Mouse (Mus musculus): ENCODE measurements around the gene Cdkn2d.
A peak's percentile ranks its signal among the peaks of the same experiment; 100 is the strongest.
"Not testable (repeated sequence)": the region's sequence is repeated elsewhere in the genome, so short reads cannot be mapped to it uniquely, and the experiment has no call there.

Gene Cdkn2d

DNA sequence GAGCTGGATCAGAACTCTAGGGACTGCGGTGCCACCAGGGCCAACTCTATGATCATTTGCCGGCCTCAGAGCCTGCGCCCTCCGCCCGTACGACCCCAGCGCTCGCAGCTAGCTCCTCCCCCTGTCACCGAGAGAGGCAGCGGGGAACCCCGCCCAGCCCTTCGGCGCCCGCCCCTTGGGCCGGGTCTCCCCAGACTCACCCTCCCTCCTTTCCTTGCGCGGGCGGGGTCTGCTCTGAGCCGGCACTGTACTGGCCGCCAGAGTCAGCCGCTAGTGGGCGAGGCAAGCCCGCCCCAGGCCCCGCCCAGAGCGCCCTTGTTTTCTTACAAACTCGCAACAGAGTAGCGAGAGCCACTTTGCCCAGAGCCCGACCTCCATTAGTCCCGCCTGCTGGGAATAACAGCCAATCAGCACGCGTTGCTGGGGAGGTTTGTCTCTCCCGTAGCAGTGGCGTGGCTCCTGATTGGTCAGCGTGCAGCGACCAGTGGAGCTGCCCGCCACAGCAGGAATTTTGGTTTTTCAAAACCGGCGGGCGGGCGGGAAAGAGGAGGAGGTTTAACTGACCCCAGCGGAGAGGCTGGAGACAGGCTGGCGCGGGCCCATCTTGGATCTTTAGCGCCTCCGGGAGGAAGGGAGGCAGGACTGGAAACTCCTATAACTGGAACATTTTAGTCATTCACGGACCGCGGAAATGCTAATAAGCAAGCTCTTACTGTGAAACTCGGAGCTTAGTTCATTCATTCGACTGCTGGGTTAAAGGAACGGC is at the start of gene Cdkn2d:
TSS of gene Cdkn2d (minus strand) at position 386 of the 766 bp plus-strand sequence.
- DNase-seq (ENCODE audit: low read depth, low spot score): peak; percentile 100

GRCm38 (mm10) chr9:21340411-21340810 is 49.2 kb upstream of the Cdkn2d start:
- DNase-seq (ENCODE audit: low read depth, low spot score): no peak

DNA sequence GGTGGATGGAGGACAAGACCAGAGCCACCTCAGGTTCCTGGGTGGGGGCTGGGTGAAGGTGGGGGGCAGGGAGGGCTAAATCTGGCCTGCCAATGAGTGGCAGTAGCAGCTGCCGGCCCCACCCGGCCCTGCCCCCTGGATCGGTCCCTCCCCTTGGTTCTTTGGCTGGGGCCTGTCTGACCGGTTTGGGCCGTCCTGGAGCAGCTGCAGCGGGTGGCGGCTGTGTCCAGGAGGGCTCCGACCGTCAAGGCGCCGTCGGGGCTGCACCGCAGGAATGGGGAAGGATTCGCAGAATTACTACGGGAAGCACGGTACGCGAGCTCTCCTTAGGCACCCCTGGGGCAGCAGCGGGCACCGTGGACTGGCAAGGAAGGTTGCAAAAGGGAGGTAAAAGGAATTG is 46.4 kb upstream of the Cdkn2d start:
- no peak for DNase-seq (ENCODE audit: low read depth, low spot score)

DNA sequence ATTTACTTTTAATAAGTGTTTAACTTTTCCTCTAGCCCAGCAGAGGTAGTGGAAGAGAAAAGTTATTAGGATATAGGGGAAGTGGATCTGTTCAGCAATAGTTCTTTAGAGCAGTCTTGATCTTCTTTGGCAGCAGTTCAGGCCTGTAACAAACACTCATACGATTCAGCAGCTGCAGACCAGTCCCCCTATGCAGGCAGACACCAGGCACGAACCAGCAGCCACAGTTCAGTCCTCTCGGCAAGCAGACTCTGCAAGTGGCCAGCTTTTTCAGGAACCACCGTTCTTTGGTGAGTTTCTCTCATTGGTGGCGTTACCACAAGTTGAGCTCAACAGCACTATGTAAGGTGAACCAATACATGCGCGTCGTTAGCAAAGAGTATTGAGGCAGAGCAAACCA is 45.3 kb upstream of the Cdkn2d start:
- no peak for DNase-seq (ENCODE audit: low read depth, low spot score)

DNA sequence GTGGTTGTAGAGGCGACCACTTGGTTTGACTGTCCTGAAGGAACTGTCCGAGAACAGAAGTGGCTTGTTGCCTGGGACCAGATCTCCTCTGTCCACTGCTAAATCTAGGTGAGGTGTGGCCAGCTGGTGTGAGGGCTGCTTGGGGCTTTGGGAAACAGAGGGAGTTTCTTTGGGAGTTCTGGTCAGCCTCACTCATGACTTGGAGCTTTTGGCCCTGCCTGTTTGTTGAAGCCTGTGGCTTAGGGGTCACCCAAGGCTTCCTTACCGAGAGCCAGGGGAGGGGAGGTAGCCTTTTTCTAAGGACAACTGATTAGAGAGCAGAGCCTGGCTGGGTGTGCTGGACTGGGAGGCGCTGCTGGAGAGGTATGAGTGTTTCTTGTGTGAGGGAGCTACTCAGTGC is 44.2 kb upstream of the Cdkn2d start:
- DNase-seq (ENCODE audit: low read depth, low spot score): no peak

- DNase-seq (ENCODE audit: low read depth, low spot score): no peak
Observed at GRCm38 (mm10) chr9:21334747-21335146, 43.5 kb upstream of the Cdkn2d start.

DNA sequence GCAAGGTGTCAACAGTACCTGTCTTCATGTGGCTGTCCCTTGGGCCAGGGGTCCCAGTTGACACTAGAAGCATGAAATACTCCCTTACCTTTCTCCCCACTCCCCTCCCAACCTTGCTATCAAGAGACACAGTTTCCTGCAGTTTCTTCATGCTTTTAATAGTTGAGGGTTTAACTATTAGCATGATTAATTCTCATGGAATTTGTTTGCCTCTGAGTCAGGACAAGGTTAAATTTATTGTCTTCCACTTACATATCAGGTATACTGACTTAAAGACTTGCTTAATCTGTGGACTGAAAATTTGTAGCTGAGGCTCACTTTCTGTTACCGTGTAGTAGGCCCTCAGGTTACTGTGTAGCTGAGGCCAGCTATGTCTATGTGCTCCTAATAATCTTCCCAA is 42.3 kb upstream of the Cdkn2d start:
- no peak for DNase-seq (ENCODE audit: low read depth, low spot score)

- DNase-seq (ENCODE audit: low read depth, low spot score): no peak
Observed at GRCm38 (mm10) chr9:21332161-21333061, 41.2 kb upstream of the Cdkn2d start.

DNA sequence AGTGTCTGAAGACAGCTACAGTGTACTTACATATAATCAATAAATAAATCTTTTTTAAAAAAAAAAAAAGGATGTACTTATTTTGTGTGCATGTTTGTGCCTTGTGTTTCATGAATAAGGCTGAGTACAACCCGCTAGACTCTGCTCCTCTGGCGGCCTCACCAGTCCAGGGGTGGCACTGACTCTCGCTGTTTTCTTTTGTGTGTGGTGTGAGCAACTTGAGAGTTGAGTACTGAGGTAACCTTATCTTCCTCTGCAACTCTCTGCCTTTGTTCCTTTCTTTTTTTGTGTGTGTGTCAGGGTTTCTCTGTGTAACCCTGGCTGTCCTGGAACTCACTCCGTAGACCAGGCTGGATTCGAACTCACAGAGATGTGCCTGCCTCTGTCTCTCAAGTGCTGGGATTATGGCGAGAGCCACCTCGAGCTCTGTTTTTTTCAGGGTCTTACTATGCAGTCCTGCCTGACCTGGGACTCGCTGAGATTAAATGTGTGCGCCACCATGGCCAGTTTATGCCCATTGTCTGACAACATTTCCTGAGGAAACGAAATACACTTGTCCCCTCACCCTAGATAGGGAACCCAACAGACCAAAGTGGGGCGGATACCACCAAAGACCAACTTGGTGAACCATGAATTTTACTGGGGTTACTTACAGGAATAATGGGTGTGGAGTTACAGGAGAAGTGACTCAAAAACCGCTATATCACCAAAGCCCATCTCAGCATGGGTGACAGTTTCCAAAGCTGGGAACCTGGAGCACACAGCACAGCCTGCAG is 40.3 kb upstream of the Cdkn2d start:
- no peak for DNase-seq (ENCODE audit: low read depth, low spot score)

GRCm38 (mm10) chr9:21329699-21330289 is 38.6 kb upstream of the Cdkn2d start:
- DNase-seq (ENCODE audit: low read depth, low spot score): no peak

DNA sequence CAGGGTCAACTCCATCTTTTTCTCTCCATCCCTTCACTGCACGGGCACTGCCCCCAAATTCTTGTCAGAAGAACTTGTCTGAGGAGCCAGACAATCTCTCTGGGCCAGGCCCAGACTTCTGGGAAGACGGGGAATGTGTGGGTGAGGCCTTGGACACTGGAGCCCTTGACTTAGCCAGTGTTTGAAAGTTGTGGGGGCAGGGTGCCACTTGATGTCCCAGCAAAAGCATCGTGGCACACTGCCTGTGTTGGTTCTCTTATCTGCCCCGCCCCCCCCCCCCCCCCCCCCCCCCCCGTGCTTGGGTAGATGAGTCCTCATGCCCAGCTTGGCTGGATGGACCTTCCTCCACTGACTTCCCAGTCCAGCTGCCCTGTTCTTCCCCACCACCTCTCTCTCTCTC is 37.8 kb upstream of the Cdkn2d start:
- DNase-seq (ENCODE audit: low read depth, low spot score): no peak

- no peak for DNase-seq (ENCODE audit: low read depth, low spot score)
Observed at GRCm38 (mm10) chr9:21328041-21328440, 36.8 kb upstream of the Cdkn2d start.

DNA sequence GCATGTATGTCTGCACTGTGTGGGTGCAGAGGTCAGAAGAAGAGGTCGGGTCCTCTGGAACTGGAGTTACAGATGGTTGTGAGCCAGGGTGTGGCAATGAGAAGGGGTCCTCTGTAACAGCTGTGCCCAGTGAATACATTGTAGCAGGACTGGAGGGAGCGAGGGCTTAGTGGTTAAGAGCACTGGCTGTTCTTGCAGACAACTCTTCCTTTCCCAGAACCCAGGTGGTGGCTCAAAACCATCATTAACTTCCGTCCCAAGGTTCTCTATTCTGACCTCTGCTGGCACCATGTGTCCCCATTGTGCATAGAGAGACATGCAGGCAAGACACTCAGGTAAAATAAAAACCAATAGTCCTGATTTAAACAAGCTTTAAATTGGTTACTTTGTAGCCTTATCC is 36.4 kb upstream of the Cdkn2d start:
- DNase-seq (ENCODE audit: low read depth, low spot score): no peak

DNA sequence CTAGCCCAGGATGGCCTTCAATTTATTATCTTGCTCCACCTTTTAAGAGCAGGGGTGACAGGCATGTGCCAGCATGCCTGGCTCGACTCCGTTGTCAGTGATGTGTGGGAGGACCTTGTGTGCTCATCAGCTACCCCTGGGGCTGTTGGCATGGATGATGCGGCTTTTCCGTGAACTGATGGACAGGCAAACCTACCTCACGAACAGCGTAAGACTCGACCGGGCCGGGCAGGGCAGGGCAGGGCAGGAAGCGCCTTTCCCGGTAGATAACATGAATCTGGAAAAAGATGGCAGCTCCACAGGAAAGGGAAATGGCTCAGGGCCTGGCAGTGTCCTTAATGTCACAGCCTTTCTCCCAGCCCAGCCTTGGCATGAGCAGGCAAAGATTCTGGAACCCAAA is 33.1 kb upstream of the Cdkn2d start:
- no peak for DNase-seq (ENCODE audit: low read depth, low spot score)

DNA sequence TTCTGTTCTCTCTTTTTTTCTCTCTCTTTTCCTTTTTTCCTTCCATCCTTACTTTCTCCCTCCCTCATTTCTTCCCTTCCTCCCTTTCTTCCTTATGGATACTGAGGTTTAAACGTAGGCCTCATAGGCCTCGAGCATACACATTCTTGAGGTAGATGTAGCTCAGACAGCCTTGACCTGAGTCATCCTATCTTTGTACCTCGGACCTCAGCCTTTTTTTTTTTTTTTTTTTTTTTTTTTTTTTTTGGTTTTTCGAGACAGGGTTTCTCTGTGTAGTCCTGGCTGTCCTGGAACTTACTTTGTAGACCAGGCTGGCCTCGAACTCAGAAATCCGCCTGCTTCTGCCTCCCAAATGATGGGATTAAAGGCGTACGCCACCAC is 31.7 kb upstream of the Cdkn2d start:
- not testable (repeated sequence) for DNase-seq (ENCODE audit: low read depth, low spot score)

- no peak for DNase-seq (ENCODE audit: low read depth, low spot score)
Observed at GRCm38 (mm10) chr9:21322211-21322916, 31.2 kb upstream of the Cdkn2d start.

- no peak for DNase-seq (ENCODE audit: low read depth, low spot score)
Observed at GRCm38 (mm10) chr9:21321513-21321835, 30.3 kb upstream of the Cdkn2d start.

DNA sequence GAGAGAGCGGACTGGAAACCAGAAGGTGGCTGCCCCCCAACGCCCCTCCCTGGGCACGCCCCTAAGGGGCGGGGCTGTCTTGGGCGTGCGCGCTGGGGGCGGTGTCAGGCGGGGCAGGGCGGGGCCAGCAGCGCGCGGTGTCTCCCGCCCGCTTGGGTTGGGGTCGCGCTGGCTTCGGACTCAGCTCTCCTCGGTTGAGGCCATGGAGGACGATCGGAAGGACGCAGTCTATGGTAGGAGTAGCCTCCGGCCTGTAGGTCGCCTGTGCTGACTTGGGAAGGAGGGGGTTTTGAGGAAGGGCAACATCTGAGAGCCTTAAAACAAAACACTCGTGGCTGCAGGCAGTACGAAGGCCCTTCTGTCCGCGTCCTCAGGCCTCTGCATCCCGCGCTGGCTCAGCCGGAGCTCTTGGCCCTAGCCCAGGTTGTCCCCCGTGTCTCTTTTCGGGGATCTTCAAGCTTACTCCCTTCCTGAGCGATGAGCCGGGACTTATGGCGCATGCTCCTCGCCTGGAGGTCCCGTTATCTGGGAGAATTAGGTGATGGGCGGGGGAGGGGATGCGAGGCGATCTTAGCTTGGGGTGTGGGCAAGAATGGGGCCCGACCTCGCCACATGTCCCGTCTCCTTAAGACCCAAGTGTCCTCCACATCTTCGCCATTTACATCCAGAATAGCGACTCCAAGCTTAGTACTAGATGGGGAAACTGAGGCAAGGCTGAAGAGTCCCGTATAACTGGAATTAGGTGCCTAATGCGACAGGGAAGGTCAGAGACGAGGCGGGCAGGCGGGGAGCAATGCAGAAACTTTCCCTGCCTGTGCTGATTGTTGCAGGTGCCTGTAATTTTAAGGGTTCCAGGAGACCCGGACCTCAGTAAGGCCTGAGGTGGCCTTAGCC is 29.7 kb upstream of the Cdkn2d start, which contains the start of gene Slc44a2:
TSS of gene Slc44a2 (plus strand) at position 80 of the 894 bp plus-strand sequence.
- DNase-seq (ENCODE audit: low read depth, low spot score): peak; percentile 76

DNA sequence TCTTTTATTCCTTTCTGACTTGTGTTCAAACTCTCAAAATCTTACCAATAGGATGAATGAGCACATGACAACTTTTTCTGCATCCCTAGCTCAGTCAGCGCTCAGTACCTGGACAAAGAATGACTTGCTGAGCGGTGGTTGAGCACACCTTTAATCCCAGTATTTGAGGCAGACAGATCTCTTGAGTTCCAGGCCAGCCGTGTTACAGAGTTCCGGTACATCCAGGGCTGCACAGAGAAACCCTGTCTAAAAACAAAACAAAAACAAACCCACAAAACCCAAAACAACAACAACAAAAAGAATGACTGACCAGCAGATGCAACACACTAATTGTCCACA is 29.0 kb upstream of the Cdkn2d start:
- DNase-seq (ENCODE audit: low read depth, low spot score): no peak

- DNase-seq (ENCODE audit: low read depth, low spot score): no peak
Observed at GRCm38 (mm10) chr9:21319503-21319902, 28.3 kb upstream of the Cdkn2d start.

Data from embryo, embryonic 11.5 days (tissue).